Mouse (Mus musculus) cerebellum, adult 2 months (tissue): ENCODE measurements around the gene Bri3bp.

Experiments used
- CTCF ChIP-seq: fragments of 200-500 bp; IDR thresholded peaks from 2 replicates; pipeline ENCODE4 v1.5.1; 2011; ENCODE audit warnings: low read depth, mild to moderate bottlenecking, control low read depth, low read length, moderate library complexity, borderline replicate concordance; ENCODE audit not compliant: insufficient read depth
- POLR2A ChIP-seq: fragments of 200-500 bp; IDR thresholded peaks from 2 replicates; pipeline ENCODE4 v1.6.1; 2011; ENCODE audit warnings: low read length, control low read depth, borderline replicate concordance; ENCODE audit not compliant: insufficient read depth

DNA sequence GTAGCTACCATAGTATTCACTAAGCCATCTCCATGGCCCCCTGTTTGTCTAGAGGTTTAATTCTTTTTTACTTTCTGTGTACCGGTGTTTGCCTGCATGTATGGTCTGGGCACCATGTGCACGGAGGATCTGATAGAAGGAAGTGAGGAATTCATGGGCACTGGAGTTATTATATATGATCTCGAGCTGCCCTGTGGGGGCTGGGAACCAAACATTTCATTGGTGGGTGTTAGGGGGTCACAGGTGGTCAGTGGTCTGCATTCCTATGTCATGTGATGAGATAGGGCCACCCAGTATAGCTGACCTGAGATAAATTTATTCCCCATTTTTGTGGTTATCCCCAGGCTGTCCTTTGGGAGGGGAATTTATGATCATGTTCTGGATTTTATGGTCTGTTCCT is 46.4 kb upstream of the Bri3bp start:
- TF ChIP-seq CTCF (no peak), POLR2A (no peak)
